Mouse (Mus musculus) kidney, adult 2 months (tissue): Measurements from ENCODE around the gene Rap1gap2.

Experiments
- CTCF ChIP-seq: fragments of 200-500 bp; conservative IDR thresholded peaks from 2 replicates; pipeline ENCODE4 v1.5.1; 2011; ENCODE audit warnings: low read depth, mild to moderate bottlenecking, control low read depth, low read length, moderate library complexity, mixed read lengths; ENCODE audit not compliant: insufficient read depth, insufficient read length
- POLR2A ChIP-seq: fragments of 200-500 bp; IDR thresholded peaks from one replicate; pipeline ENCODE4 v1.6.1; 2011; ENCODE audit warnings: low read depth, low read length, control low read depth

GRCm38 (mm10) chr11:74411943-74412342 is 198.8 kb downstream of the Rap1gap2 start:
- TF ChIP-seq CTCF (no peak), POLR2A (no peak)
